Mouse (Mus musculus): Measurements from ENCODE around the gene Rnf10. TPM values are rescaled to one million over a fixed set of nuclear protein-coding genes. Genes with fewer than 3 reads are reported as not detected.

Rnf10 gene
- polyA plus RNA-seq, 1 experiment from 2014 or later: 160 TPM

DNA sequence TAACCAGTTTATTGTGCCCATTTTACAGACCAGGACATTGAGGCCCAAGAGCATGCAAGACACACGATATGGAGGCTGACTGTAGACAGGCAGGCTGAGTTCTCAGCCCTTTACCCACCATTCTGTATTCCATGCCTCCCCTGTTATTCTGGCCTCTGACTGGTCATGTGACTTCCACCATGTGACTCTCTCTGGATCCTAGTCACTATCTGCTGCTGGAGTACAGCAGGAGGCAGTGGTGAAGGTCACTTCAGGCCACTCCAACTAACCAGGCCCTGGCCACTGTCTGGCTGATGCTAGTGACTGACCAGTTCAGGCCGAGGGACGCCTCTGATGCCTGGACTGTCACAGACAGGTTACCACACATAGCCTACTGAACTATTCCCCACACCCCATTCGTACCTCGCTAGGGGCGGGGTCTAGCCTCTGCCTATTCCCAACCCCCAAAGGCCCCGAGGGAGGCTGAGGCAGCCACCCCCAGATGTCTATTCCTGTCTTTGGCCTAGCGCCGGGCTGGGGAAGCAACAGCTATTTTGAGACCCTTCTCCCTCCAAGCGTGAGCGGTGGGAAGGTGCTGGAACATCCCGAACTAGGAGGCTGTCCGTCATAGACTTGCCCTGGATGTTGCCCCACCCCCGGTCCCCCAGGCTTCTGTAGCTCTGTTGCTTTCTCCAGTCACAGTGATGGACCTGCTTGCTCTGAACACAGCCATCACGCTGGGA, 41.7 kb downstream of the Rnf10 start:
- WGBS: 50% methylated on average over 15 of the region's 15 CpGs
- Histone ChIP-seq H3K4me1 (replicated peaks) (peaks cover 12% of the 10 kb centered on the region), H3K9me3 (no peaks in the 10 kb centered on the region), H3K27ac (no peak overlapping the region), H3K4me3 (replicated peaks) (no peak overlapping the region), H3K9ac (replicated peaks) (no peak overlapping the region; the same call in 1 of the 2 replicates), H3K27me3 (peaks cover 41% of the 10 kb centered on the region), H3K4me2 (replicated peaks) (no peak overlapping the region), H3K36me3 (no peaks in the 10 kb centered on the region)
- no peak for ATAC-seq

DNA sequence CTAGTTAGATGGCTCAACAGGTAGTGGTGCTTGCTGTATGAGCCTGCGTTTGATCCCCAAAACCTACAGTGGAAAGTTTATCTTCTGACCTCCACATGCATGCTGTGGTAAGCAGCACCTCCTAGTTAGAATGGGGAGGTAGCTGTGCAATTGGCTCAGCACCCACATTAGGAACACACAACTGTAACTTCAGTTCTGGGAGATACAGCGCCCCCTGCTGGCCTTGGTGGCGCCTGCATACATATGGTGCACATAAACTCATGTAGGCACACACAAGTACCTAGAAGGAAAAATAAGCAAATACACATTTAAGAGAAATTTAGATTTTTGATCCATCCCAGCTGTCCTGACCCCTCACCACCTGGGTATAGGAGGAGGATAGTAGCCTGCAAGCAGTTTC, 50.2 kb downstream of the Rnf10 start:
- Histone ChIP-seq H3K27ac (no peak overlapping the region), H3K9me3 (no peaks in the 10 kb centered on the region), H3K27me3 (0 out of 2 replicates have a peak, but pooled peaks cover 8% of the 10 kb centered on the region), H3K4me1 (replicated peaks) (peaks cover 11% of the 10 kb centered on the region), H3K36me3 (no peaks in the 10 kb centered on the region), H3K9ac (replicated peaks) (no peak overlapping the region), H3K4me2 (replicated peaks) (no peak overlapping the region), H3K4me3 (replicated peaks) (no peak overlapping the region)
- 76% methylated on average over 3 of the region's 3 CpGs for WGBS
- ATAC-seq: no peak

DNA sequence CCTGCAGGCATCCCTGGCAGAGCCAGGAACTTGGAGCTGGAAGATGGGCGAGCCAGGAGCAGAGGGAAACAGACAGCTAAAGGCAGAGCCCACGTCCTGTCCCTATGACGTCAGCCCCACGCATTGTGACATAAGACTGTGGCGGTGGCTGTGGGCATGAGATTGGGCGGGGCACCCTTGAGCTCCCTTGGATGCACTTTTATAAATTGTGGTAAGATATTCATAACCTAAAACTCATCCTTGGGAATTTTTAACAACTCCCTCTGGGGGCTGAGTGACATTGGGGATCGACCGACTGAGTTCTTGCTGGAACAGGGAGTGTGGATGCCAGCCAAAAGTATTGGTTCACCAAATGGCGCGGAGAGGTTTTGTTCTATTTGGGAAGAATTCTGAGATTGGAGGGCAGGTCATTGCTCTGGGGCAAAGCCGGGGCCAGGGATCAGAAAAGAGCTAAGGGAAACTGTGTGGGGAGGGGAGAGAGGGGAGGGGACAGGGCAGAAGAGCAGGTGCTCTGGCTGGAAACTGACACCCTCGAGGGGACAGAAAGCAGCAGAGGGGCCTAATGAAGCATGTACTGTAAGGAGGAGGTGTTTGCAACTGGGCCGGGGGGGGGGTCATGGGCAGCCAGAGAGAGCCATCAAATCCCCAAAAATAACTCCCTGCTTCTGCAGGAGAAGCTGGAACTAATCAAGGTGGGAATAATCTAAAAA, 51.6 kb downstream of the Rnf10 start:
- Histone ChIP-seq H3K4me1 (replicated peaks) (peaks cover 11% of the 10 kb centered on the region), H3K36me3 (no peaks in the 10 kb centered on the region), H3K27ac (no peak overlapping the region), H3K9me3 (no peaks in the 10 kb centered on the region), H3K4me2 (replicated peaks) (no peak overlapping the region), H3K27me3 (0 out of 2 replicates have a peak, but pooled peaks cover 12% of the 10 kb centered on the region), H3K9ac (replicated peaks) (no peak overlapping the region), H3K4me3 (replicated peaks) (no peak overlapping the region)
- 39% methylated on average over 13 of the region's 13 CpGs for WGBS
- ATAC-seq: no peak

DNA sequence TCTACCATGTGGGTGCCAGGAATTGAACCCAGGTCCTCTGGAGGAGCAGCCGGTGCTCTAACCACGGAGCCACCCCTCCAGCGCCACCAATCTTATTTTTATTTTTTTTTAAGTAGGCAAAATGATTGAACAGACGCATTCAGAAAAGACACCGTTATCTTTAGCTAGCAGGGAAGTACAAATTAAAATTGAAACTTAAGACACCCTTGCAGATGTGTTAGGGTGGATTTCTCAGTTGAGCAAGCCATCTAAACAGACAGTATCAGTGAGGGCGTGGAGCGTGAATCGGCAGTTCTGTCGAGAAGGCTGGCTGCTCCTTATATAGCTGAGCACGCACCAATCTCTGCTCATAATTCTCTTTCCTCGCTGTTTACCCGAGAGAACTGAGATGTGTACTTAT, 54.7 kb downstream of the Rnf10 start:
- Histone ChIP-seq H3K36me3 (no peaks in the 10 kb centered on the region), H3K4me2 (replicated peaks) (no peak overlapping the region), H3K27ac (no peak overlapping the region), H3K4me1 (replicated peaks) (peaks cover 19% of the 10 kb centered on the region), H3K9me3 (no peaks in the 10 kb centered on the region), H3K9ac (replicated peaks) (no peak overlapping the region), H3K27me3 (peaks cover 18% of the 10 kb centered on the region; the same call in 1 of the 2 replicates), H3K4me3 (replicated peaks) (no peak overlapping the region)
- 91% methylated on average over 12 of the region's 12 CpGs for WGBS
- no peak for ATAC-seq

DNA sequence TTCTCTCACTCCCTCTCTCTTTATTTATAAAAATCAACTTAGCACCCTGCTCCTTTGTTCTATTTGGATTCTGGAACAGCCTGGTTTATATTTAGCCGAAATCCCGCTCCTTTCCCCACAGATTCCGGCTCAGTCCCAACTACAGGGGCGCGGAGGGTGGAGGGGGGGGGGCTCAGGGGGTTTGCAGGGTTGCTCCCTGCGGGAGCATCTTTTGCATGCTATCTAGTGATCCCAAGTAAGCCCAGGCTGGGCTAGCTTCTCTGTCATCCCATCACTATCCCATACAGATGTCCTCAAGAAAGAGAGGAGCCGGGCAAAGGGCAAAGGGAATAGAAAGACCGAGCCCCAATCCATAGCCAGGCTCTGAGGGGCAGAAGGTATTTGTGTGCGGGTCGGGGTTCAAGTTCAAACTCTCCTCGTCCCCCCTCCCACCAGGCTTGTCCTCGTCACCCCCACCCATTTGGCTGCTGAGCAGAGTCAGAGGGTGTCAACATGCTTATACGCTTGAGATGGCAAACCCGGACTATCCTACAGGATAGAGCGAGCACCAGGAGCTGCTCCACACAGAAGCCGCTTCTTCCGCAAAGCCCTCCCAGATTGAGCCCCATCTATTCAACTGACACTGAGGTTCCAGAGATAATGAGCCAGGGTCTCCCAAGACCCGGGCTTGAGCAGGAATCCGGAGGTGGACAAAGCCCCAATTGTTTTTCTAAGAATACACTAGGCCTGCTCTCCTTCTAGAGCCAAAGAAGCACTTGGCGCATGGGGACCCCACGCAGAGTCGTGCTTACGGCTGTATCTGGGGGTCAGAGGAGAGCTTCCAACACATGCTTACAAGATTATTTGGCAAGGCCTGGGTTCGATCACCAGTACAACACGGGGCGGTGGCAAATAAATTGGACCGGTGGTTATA, 57.2 kb downstream of the Rnf10 start:
- Histone ChIP-seq H3K27me3 (peaks cover 15% of the 10 kb centered on the region; the same call in 1 of the 2 replicates), H3K36me3 (no peaks in the 10 kb centered on the region), H3K9ac (replicated peaks) (peak overlapping the region; percentile 76), H3K4me2 (replicated peaks) (peak overlapping the region; percentile 72), H3K4me3 (replicated peaks) (peak overlapping the region; percentile 46), H3K4me1 (replicated peaks) (peaks cover 8% of the 10 kb centered on the region; the same call in 1 of the 2 replicates), H3K9me3 (no peaks in the 10 kb centered on the region), H3K27ac (0 out of 2 replicates have a peak overlapping the region, but pooled peaks have one; percentile 25)
- WGBS: 11% methylated on average over 27 of the region's 27 CpGs
- peak; percentile 69 for ATAC-seq

DNA sequence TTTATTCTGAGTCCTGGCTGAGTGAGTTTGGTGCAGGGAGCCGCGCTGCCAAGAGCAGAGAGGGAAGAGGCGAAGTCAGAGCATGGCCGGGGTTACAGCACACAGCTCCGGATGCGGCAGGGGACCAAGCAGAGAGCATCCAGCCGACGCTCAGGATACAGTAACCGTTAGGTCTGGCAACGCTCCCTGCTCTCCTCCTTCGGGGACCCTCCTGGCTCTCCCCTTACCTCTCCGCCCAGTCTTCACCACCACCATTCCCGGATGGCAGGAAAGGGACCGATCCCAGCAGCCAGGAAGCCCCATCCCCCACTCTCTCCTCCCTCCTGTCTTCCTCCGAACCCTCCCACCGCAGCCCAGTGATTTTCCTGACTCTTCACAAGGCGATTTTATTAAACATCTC, 57.8 kb downstream of the Rnf10 start:
- Histone ChIP-seq H3K4me3 (replicated peaks) (peak overlapping the region; percentile 46), H3K9ac (replicated peaks) (peak overlapping the region; percentile 76), H3K36me3 (no peaks in the 10 kb centered on the region), H3K27me3 (peaks cover 13% of the 10 kb centered on the region; the same call in 1 of the 2 replicates), H3K27ac (peak overlapping the region; percentile 25; the same call in 1 of the 2 replicates), H3K9me3 (no peaks in the 10 kb centered on the region), H3K4me2 (replicated peaks) (peak overlapping the region; percentile 72), H3K4me1 (replicated peaks) (peaks cover 8% of the 10 kb centered on the region; the same call in 1 of the 2 replicates)
- under 1% methylated on average over 17 of the region's 17 CpGs for WGBS
- peak; percentile 82 for ATAC-seq

DNA sequence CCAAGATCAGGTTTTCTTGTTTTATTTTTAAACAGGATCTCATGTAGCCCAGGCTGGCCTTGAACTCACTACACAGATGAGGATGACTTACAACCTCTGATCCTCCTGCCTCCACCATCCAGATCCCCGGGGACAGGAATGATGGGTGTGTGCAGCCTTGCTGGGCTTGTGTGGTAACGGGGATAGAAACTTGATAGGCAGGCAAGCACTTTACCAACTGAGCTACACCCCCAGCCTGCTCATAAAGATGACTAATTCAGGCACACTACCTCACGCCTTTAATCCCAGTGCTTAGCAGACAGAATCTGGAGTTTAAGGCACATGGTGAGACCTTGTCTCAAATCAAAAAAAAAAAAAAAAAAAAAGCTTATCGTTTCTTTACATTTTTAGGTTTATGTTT, 59.8 kb downstream of the Rnf10 start:
- no peak overlapping the region for H3K27ac ChIP-seq
- H3K4me3 ChIP-seq (replicated peaks): no peak overlapping the region
- H3K4me1 ChIP-seq (replicated peaks): peaks cover 8% of the 10 kb centered on the region; the same call in 1 of the 2 replicates
- H3K27me3 ChIP-seq: peaks cover 15% of the 10 kb centered on the region; the same call in 1 of the 2 replicates
- no peak overlapping the region for H3K4me2 ChIP-seq (replicated peaks)
- 68% methylated on average over 4 of the region's 4 CpGs for WGBS
- H3K9ac ChIP-seq (replicated peaks): no peak overlapping the region
- H3K9me3 ChIP-seq: no peaks in the 10 kb centered on the region
- ATAC-seq: no peak
- H3K36me3 ChIP-seq: no peaks in the 10 kb centered on the region

DNA sequence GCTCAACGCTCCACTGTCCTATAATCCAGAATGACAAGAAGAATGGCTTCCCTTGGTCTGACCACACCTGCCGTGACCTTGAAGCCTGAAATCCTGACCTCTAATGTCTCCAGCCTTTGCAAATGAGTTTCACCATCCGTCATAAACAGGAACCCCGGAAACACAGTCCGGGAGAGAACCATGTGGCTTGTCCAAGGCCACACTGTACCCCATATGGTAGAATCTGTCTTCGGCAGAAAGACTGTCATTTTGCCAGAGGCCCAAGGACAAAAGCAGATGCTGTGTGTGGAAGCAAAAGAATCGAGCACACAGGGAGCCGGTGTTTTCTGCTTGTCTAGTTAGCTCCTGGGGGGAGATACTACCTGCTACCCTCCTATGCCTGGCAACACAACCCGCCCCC, 60.2 kb downstream of the Rnf10 start:
- Histone ChIP-seq H3K27me3 (peaks cover 15% of the 10 kb centered on the region; the same call in 1 of the 2 replicates), H3K9ac (replicated peaks) (no peak overlapping the region), H3K4me2 (replicated peaks) (no peak overlapping the region), H3K27ac (no peak overlapping the region), H3K4me3 (replicated peaks) (no peak overlapping the region), H3K36me3 (no peaks in the 10 kb centered on the region), H3K4me1 (replicated peaks) (peaks cover 8% of the 10 kb centered on the region; the same call in 1 of the 2 replicates), H3K9me3 (no peaks in the 10 kb centered on the region)
- ATAC-seq: no peak
- WGBS: 80% methylated on average over 9 of the region's 9 CpGs

DNA sequence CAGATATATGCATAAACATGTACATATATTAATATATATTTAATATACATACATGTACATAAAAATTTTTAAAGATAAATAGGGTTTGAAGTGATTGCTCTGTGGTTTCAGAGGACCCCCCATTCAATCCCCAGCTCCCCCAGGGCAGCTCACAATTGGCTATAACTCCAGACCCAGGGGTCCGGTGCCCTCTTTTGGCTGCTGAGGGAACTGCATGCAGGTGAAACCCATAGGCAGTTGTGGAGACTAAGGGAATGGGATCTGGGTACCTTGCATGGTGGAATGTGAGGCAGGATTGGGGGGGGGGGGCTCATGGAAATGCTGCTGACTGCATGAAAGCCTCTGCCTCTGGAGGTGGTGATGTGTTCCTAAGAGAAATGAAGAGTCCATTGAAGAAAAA, 62.3 kb downstream of the Rnf10 start:
- Histone ChIP-seq H3K4me2 (replicated peaks) (no peak overlapping the region), H3K9ac (replicated peaks) (no peak overlapping the region), H3K9me3 (no peaks in the 10 kb centered on the region), H3K4me3 (replicated peaks) (no peak overlapping the region), H3K36me3 (no peaks in the 10 kb centered on the region), H3K4me1 (replicated peaks) (peaks cover 5% of the 10 kb centered on the region), H3K27me3 (peaks cover 22% of the 10 kb centered on the region), H3K27ac (no peak overlapping the region)
- 7% methylated on average over 1 of the region's 1 CpGs for WGBS
- no peak for ATAC-seq

DNA sequence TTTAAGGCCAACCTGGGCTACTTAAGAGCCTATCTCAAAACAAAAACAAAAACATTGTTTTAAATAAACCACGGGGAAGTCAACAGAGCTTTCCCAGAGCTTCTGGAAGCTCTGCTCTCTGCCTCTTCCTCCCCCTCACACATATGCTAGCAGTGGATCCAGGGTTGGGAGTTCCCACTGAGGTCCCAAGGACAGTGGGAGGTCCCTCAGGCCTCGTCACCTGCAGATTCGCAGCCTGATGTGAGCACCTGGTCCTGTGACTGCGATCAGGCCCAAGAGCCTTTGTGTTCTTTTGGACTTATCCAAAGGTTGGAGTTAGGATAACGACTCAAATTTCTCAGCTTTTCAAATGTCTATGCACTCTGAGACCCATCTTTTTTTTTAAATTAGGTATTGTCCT, 64.1 kb downstream of the Rnf10 start:
- WGBS: 60% methylated on average over 5 of the region's 5 CpGs
- no peaks in the 10 kb centered on the region for H3K9me3 ChIP-seq
- ATAC-seq: no peak
- H3K4me3 ChIP-seq (replicated peaks): no peak overlapping the region
- no peak overlapping the region for H3K4me2 ChIP-seq (replicated peaks)
- no peak overlapping the region for H3K27ac ChIP-seq
- H3K4me1 ChIP-seq (replicated peaks): peaks cover 18% of the 10 kb centered on the region
- H3K36me3 ChIP-seq: no peaks in the 10 kb centered on the region
- H3K27me3 ChIP-seq: peaks cover 15% of the 10 kb centered on the region
- no peak overlapping the region for H3K9ac ChIP-seq (replicated peaks)

DNA sequence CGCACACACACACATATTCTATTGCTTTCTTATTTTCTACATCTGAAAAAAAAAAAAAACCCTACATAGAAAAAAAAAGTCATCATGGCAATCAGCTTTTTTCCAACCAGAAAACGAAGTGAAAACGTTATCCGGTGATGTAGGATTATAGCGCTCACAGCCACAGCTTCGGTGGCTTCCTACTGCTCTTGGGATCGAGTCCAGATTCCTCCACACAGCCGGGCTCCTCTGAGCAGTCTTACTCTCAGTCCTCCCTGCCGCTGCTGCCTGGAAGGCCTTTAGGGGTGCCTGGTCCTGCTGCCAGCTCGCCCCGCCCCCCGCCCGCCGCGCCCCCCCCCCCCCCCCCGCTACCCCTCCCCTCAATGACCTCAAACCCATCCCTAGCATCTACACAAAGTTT, 64.8 kb downstream of the Rnf10 start:
- Histone ChIP-seq H3K36me3 (no peaks in the 10 kb centered on the region), H3K27ac (no peak overlapping the region), H3K27me3 (peaks cover 16% of the 10 kb centered on the region), H3K4me1 (replicated peaks) (peaks cover 18% of the 10 kb centered on the region), H3K9me3 (no peaks in the 10 kb centered on the region), H3K9ac (replicated peaks) (no peak overlapping the region), H3K4me2 (replicated peaks) (no peak overlapping the region), H3K4me3 (replicated peaks) (no peak overlapping the region)
- WGBS: 11% methylated on average over 11 of the region's 16 CpGs
- ATAC-seq: no peak
